Mouse (Mus musculus): ENCODE measurements at regions not wholly inside any gene's neighbourhood (a gene's known extent, or its start where the extent isn't known, plus 50 kb on each side); places are given as distances from the start of the nearest gene placed in this dataset.

DNA sequence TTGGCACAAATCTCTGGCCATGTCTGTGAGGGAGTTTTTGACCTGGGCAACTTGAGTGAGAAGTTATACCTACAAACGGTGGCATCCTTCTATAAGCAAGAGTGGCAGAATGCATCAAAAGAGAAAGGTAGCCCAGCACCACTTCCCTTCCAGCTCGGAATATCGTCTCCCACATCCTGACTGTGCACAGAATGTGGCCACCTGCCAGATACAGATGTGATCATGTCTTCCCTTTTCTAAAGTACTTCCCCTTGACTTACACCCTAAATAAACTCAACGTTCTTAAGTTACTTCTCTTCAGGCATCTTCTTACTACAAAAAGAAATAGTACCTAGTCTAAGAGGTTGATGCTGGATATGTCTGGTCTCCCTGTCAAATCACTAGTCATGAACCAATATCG lies 175.2 kb upstream of the 2610001J05Rik start:
- TF ChIP-seq CTCF (IDR thresholded peaks at IDR 0.05; ENCODE audit: extremely low read depth, insufficient read depth, insufficient read length, insufficient replicate concordance) (no peak), POLR2A (IDR thresholded peaks at IDR 0.05; ENCODE audit: low read depth, low read length) (no peak)
